Mouse (Mus musculus) liver, adult 2 months (tissue): ENCODE results near the gene Zbtb7b.

Experiments
- CTCF ChIP-seq: fragments of 200-500 bp; IDR thresholded peaks from 2 replicates; pipeline ENCODE4 v1.5.1; 2011; ENCODE audit warnings: low read depth, low read length, control low read depth
- POLR2A ChIP-seq: fragments of 200-500 bp; IDR thresholded peaks from 2 replicates; pipeline ENCODE4 v1.6.1; 2011; ENCODE audit warnings: low read length, control low read depth; ENCODE audit not compliant: insufficient read depth; ENCODE audit errors: extremely low read depth

- TF ChIP-seq CTCF (peak; percentile 92), POLR2A (no peak)
Observed at GRCm38 (mm10) chr3:89395806-89396653, 1.5 kb upstream of the Zbtb7b start.
